Mouse (Mus musculus): ENCODE measurements around the gene Gzmk.

DNA sequence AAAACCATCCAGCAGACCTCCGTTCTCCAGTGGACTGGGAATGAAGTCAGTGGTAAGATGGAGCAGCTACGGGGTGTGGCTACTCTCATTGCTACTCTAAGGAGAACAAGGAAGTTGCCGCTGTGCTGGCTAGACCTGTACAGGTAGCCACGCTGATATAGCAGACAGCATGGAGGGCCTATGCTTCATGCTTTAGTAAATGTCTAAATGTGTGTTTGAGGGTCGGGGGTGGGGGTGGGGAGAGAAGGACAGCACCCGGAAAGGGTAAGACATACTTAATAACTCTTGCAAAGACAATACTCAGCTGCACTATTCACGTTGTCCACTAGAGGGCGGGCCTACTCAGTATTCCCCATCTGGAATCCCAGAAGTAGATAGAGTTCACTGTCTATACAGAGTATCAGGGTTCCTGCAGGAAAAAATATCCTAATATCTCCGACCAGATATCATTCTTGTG lies 40.8 kb upstream of the Gzmk start:
- TF ChIP-seq CTCF (IDR thresholded peaks at IDR 0.05; ENCODE audit: low read depth) = peak; percentile 85
- TF ChIP-seq EP300 (IDR thresholded peaks at IDR 0.05; ENCODE audit: low read depth) = no peak

Measured in heart, postnatal 0 days (tissue).